Comparison of ENCODE assay signal across 8 mouse cellular contexts in genomic region chr9:69989303-69990121, GRCm38 (mm10). TPM values are rescaled to one million over a fixed set of nuclear protein-coding genes. Genes with fewer than 3 reads are reported as not detected.
DNase-seq lines count a peak whose midpoint lies in the region; ATAC-seq lines count a peak whose summit lies in the region.

Bnip2 (plus strand) TSS chr9:69989466.

- WGBS in forebrain, embryonic 14.5 days: under 1% methylated on average over 68 of the region's 76 CpGs
- under 1% methylated on average over 73 of the region's 76 CpGs for WGBS in neural tube, embryonic 15.5 days

- peak within 1 kb of the TSS; percentile 99 for H3K9ac ChIP-seq in forebrain, embryonic 14.5 days (ENCODE audit: low read length)
- peak within 1 kb of the TSS; percentile 100 for H3K9ac ChIP-seq in neural tube, embryonic 15.5 days (replicated peaks)

- intact Hi-C loops in heart, postnatal 14 days (cut with DNase I): loop anchor here (5.0 kb wide), 1 partner anchor 482 kb away; no protein-coding TSS in a partner anchor

- 0 out of 2 replicates have a peak, but pooled peaks cover 2% of the 10 kb centered on the region for H3K27me3 ChIP-seq in forebrain, embryonic 14.5 days (replicated peaks; ENCODE audit: control insufficient read depth, insufficient read depth, low read length)
- H3K27me3 ChIP-seq in neural tube, embryonic 15.5 days (replicated peaks): peaks cover 5% of the 10 kb centered on the region; the same call in 1 of the 2 replicates

- peak; percentile 93 for DNase-seq in ES-CJ7 (ENCODE audit: low read depth, low spot score)
- peak; percentile 97 for DNase-seq in cerebellum, adult 11 months
- peak; percentile 96 for DNase-seq in forebrain, embryonic 14.5 days (ENCODE audit: low spot score)
- DNase-seq in heart, postnatal 14 days: peak; percentile 99
- peak; percentile 96 for DNase-seq in layer of hippocampus, adult 11-12 months (ENCODE audit: low spot score)
- DNase-seq in lung, adult 18-20 months: peak; percentile 96 to 97
- peak; percentile 96 for DNase-seq in testis, postnatal 14 days (ENCODE audit: low spot score)

- H3K4me2 ChIP-seq in forebrain, embryonic 14.5 days (ENCODE audit: low read length): peak within 1 kb of the TSS; percentile 65
- peak within 1 kb of the TSS; percentile 58 for H3K4me2 ChIP-seq in neural tube, embryonic 15.5 days

- ATAC-seq in forebrain, embryonic 14.5 days: peak; percentile 88
- peak; percentile 93 for ATAC-seq in neural tube, embryonic 15.5 days (ENCODE audit: low FRiP score)

- peaks cover 11% of the 10 kb centered on the region for H3K4me1 ChIP-seq in forebrain, embryonic 14.5 days (ENCODE audit: control insufficient read depth, insufficient read depth, low read length)
- H3K4me1 ChIP-seq in neural tube, embryonic 15.5 days: peaks cover 36% of the 10 kb centered on the region

- H3K36me3 ChIP-seq in forebrain, embryonic 14.5 days (ENCODE audit: control insufficient read depth, insufficient read depth, low read length): peaks cover 17% of the 10 kb centered on the region
- peaks cover 6% of the 10 kb centered on the region; the same call in 1 of the 2 replicates for H3K36me3 ChIP-seq in neural tube, embryonic 15.5 days

- peak within 1 kb of the TSS; percentile 98 for H3K4me3 ChIP-seq in forebrain, embryonic 14.5 days (ENCODE audit: low read depth, low read length)
- H3K4me3 ChIP-seq in neural tube, embryonic 15.5 days (replicated peaks): peak within 1 kb of the TSS; percentile 100

- no peaks in the 10 kb centered on the region for H3K9me3 ChIP-seq in forebrain, embryonic 14.5 days (replicated peaks; ENCODE audit: control insufficient read depth, low read length)
- H3K9me3 ChIP-seq in neural tube, embryonic 15.5 days (replicated peaks): no peaks in the 10 kb centered on the region

- H3K27ac ChIP-seq in forebrain, embryonic 14.5 days (ENCODE audit: low read depth, low read length): peak within 1 kb of the TSS; percentile 90
- H3K27ac ChIP-seq in neural tube, embryonic 15.5 days (replicated peaks): peak within 1 kb of the TSS; percentile 95

RNA-seq across cellular contexts. Expression of gene Bnip2, which starts in this region (rescaled TPM):
- 115 and 116 TPM in 2 replicates for polyA plus RNA-seq in forebrain, embryonic 14.5 days (2014; fragmentation: Nextera tagmentation; extraction: Ambion mirVana)
- total RNA-seq in heart, postnatal 14 days (2021): 10 to 100 TPM; 90.4 to 95.3 TPM
- 58.9 and 68.7 TPM in 2 replicates for polyA plus RNA-seq in neural tube, embryonic 15.5 days (2015; fragmentation: Nextera tagmentation; extraction: Ambion mirVana)

Comparison
In these comparisons a context has a peak if more than half of its experiments do, and no peak if none do; other contexts are left out.
1. Peak in every context shown above with its lines: DNase-seq, ATAC-seq, H3K4me3 ChIP-seq and H3K27ac ChIP-seq.